Mouse (Mus musculus) CH12.LX (cell line): ENCODE measurements around the gene Arfgap3.
"Not testable (repeated sequence)": the region's sequence is repeated elsewhere in the genome, so short reads cannot be mapped to it uniquely, and the experiment has no call there.

Experiments
- CTCF ChIP-seq, 2 experiments: IDR thresholded peaks in 1 of 2; conservative IDR thresholded peaks in 1 of 2; 2 replicates each; pipeline ENCODE4 v1.5.1; 2011 to 2012; ENCODE audit warnings: low read depth in 2 of 2, low read length in 2 of 2, improper control_type of control experiment in 1 of 2, inconsistent platforms in 1 of 2, mild to moderate bottlenecking in 1 of 2, moderate library complexity in 1 of 2
- HCFC1 ChIP-seq: IDR thresholded peaks from 2 replicates; pipeline ENCODE4 v1.6.1; 2012; ENCODE audit warnings: low read depth, mild to moderate bottlenecking, inconsistent platforms, low read length, improper control_type of control experiment
- MYC ChIP-seq: IDR thresholded peaks from 2 replicates; pipeline ENCODE4 v1.6.1; 2011; ENCODE audit warnings: low read depth, mild to moderate bottlenecking, improper control_type of control experiment, low read length
- POLR2A ChIP-seq: IDR thresholded peaks from 2 replicates; pipeline ENCODE4 v1.6.1; 2011; ENCODE audit warnings: low read depth, mild to moderate bottlenecking, improper control_type of control experiment, low read length
- SIN3A ChIP-seq: IDR thresholded peaks from 2 replicates; pipeline ENCODE4 v1.6.1; 2012; ENCODE audit warnings: low read length, improper control_type of control experiment, inconsistent platforms
- USF2 ChIP-seq: conservative IDR thresholded peaks from 2 replicates; pipeline ENCODE4 v1.6.1; 2011; ENCODE audit warnings: low read depth, low read length, improper control_type of control experiment
- ZMIZ1 ChIP-seq: IDR thresholded peaks from 2 replicates; pipeline ENCODE4 v1.6.1; 2012; ENCODE audit warnings: low read depth, mild to moderate bottlenecking, inconsistent platforms, low read length, improper control_type of control experiment

GRCm38 (mm10) chr15:83274237-83274636, 75.8 kb downstream of the Arfgap3 start:
- TF ChIP-seq POLR2A; ZMIZ1; MYC; CTCF (conservative IDR thresholded peaks at IDR 0.05 in 1 of 2, IDR thresholded peaks at IDR 0.05 in 1 of 2; ENCODE audit: low read depth in 2 of 2, low read length in 2 of 2); SIN3A; HCFC1; USF2: not testable (repeated sequence)
